Mouse (Mus musculus) myocyte (in vitro differentiated cells): ENCODE data around the gene Lysmd4. TPM values are rescaled to one million over a fixed set of nuclear protein-coding genes. Genes with fewer than 3 reads are reported as not detected.

Experiments
- H3K27me3 ChIP-seq: one replicate; pipeline ENCODE4 v1.6.1; 2011; ENCODE audit not compliant: control insufficient read depth, insufficient read depth, insufficient read length
- H3K36me3 ChIP-seq: one replicate; pipeline ENCODE4 v1.6.1; 2011; ENCODE audit not compliant: control insufficient read depth, insufficient read depth
- H3K4me2 ChIP-seq: one replicate; pipeline ENCODE4 v1.6.1; 2011; ENCODE audit warnings: low read depth, control low read depth
- H3K4me3 ChIP-seq: one replicate; pipeline ENCODE4 v1.5.1; 2011; ENCODE audit warnings: mild to moderate bottlenecking, control low read depth, moderate library complexity
- H3K79me2 ChIP-seq: one replicate; pipeline ENCODE4 v1.6.1; 2011; ENCODE audit not compliant: control insufficient read depth, insufficient read depth
- H3ac ChIP-seq: one replicate; pipeline ENCODE4 v1.6.1; 2011; ENCODE audit not compliant: control insufficient read depth, insufficient read length
- CEBPB ChIP-seq: IDR thresholded peaks from 2 replicates; pipeline ENCODE4 v1.6.1; 2011; ENCODE audit warnings: mild to moderate bottlenecking, moderate library complexity; ENCODE audit not compliant: poor library complexity, insufficient read depth, severe bottlenecking
- E2F4 ChIP-seq: IDR thresholded peaks from one replicate; pipeline ENCODE4 v1.6.1; 2011; ENCODE audit warnings: mild to moderate bottlenecking, control low read depth, moderate library complexity; ENCODE audit not compliant: insufficient read depth
- MAX ChIP-seq: IDR thresholded peaks from one replicate; pipeline ENCODE4 v1.6.1; 2011; ENCODE audit warnings: low read depth, mild to moderate bottlenecking, control low read depth
- MYOD1 ChIP-seq, 3 experiments: IDR thresholded peaks; one replicate each; pipeline ENCODE4 v1.6.1; 2011; ENCODE audit warnings: control low read depth in 2 of 3, low read depth in 2 of 3, mild to moderate bottlenecking in 2 of 3, moderate library complexity in 1 of 3; ENCODE audit not compliant: insufficient read length in 2 of 3, control insufficient read depth in 1 of 3
- MYOG ChIP-seq, 3 experiments: IDR thresholded peaks; one replicate each; pipeline ENCODE4 v1.6.1; 2011; ENCODE audit warnings: control low read depth in 2 of 3, low read depth in 2 of 3, mild to moderate bottlenecking in 2 of 3; ENCODE audit not compliant: insufficient read length in 2 of 3, control insufficient read depth in 1 of 3, insufficient read depth in 1 of 3
- POLR2A ChIP-seq: IDR thresholded peaks from one replicate; pipeline ENCODE4 v1.6.1; 2011; ENCODE audit warnings: low read depth, mild to moderate bottlenecking, control low read depth, moderate library complexity; ENCODE audit not compliant: insufficient read length
- POLR2AphosphoS2 ChIP-seq: IDR thresholded peaks from one replicate; pipeline ENCODE4 v1.6.1; 2011; ENCODE audit warnings: low read depth, control low read depth; ENCODE audit not compliant: insufficient read length
- REST ChIP-seq: IDR thresholded peaks from one replicate; pipeline ENCODE4 v1.6.1; 2011; ENCODE audit warnings: mild to moderate bottlenecking, control low read depth, moderate library complexity; ENCODE audit not compliant: insufficient read depth, insufficient read length
- SRF ChIP-seq: IDR thresholded peaks from one replicate; pipeline ENCODE4 v1.6.1; 2011; ENCODE audit warnings: low read depth; ENCODE audit not compliant: control insufficient read depth, insufficient read length
- TCF12 ChIP-seq: IDR thresholded peaks from one replicate; pipeline ENCODE4 v1.6.1; 2011; ENCODE audit warnings: mild to moderate bottlenecking, control low read depth; ENCODE audit not compliant: poor library complexity, insufficient read depth, severe bottlenecking
- TCF3 ChIP-seq: IDR thresholded peaks from one replicate; pipeline ENCODE4 v1.6.1; 2011; ENCODE audit warnings: low read depth, control low read depth; ENCODE audit not compliant: insufficient read length
- USF1 ChIP-seq: IDR thresholded peaks from one replicate; pipeline ENCODE4 v1.6.1; 2011; ENCODE audit warnings: low read depth, mild to moderate bottlenecking, control low read depth, moderate library complexity
- polyA plus RNA-seq: library from polyadenylated mRNA; unstranded; fragments of >200 nt; fragmentation: generic; extraction: Trizol; gene quantifications from one replicate; pipeline ENCODE4 v1.2.1, GENCODE M21; 2012; ENCODE audit warnings: missing spikeins

The Lysmd4 gene
- polyA plus RNA-seq, 1 experiment: 7.7 TPM

DNA sequence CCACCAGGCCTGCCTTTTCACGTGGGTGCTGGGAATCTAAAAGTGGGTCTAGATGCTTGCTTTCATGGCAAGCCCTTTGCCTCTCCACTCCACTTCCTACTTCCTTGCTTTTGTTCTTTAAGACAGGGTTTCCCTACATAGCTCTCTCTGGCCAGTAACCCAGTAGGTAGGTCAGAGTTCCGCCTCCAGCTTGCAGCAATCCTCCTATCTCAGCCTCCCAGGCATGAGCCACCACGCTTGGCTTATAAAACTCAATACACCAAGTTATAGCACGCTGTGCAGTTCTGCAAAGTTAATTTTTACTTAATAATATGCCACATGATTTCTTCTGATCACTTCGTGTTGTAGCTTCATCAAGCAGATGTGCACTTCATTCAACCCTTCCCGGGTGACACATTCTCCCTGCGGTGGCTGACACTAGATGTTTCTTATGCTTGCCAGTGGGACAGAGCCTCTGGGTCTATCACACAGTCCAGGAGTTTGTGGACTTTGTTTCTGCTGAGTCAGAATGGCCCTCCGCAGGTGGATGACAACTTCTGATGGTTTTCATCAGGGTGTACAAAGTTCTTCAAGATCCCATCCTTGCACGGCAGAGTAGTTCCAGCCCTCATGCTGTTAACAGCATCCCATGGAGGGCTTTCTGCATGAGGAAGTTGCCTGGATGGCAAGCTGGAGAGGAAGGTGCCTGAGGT is 16.5 kb upstream of the Lysmd4 start:
- TF ChIP-seq MYOG (IDR thresholded peaks at IDR 0.05; ENCODE audit: control insufficient read depth in 1 of 3, insufficient read depth in 1 of 3, insufficient read length in 2 of 3, low read depth in 2 of 3) (no peak), TCF12 (no peak), TCF3 (no peak), SRF (no peak), E2F4 (no peak), MAX (no peak), CEBPB (no peak), USF1 (no peak), POLR2AphosphoS2 (no peak), MYOD1 (IDR thresholded peaks at IDR 0.05; ENCODE audit: control insufficient read depth in 1 of 3, insufficient read length in 2 of 3, low read depth in 2 of 3) (no peak), POLR2A (no peak), REST (no peak)
- Histone ChIP-seq H3ac (no peak overlapping the region), H3K4me2 (no peak overlapping the region), H3K27me3 (no peaks in the 10 kb centered on the region), H3K4me3 (no peak overlapping the region), H3K36me3 (no peaks in the 10 kb centered on the region), H3K79me2 (no peaks in the 10 kb centered on the region)

DNA sequence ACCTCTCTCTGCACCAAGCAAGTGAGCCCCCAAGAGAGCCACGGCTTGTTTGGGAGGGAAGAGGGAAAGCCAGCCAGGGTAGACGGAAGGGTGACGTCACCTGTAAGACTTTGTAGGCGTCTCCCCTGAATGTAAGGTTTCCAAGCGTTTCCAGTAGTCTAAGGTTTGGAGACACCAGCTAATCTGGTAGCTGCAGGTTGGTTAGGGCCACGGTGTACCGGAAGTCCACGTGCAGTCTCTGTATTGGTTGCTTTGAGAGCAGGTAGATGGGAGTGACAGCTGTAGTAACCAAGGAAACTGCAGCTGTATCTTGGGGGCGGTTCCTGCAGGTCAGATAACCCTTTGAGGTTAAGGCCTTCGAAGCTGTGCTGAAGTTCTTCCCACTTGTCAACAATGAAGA is 15.8 kb upstream of the Lysmd4 start:
- H3K79me2 ChIP-seq: no peaks in the 10 kb centered on the region

DNA sequence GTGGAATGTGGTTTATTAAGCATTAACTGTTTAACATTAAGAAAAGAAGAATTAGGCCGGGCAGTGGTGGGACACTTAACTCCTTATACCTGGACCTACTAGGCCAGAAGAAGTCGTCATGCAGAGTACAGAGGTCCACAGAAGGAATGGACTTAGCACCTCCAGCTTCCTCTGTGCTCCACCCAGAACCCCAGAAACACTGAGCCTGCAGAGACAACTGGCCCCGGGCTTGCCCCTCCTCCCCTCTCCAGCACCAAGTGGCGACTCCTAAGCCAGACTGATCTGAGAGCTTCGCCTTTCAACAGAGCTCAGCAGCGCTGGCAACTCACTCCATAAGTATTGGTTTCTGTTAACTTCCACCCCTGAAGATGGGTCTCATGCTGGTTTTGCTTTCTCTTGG is 14.6 kb upstream of the Lysmd4 start:
- no peak for TF ChIP-seq MYOG (IDR thresholded peaks at IDR 0.05; ENCODE audit: control insufficient read depth in 1 of 3, insufficient read depth in 1 of 3, insufficient read length in 2 of 3, low read depth in 2 of 3)
- TF ChIP-seq POLR2A: no peak
- TF ChIP-seq MAX: no peak
- TF ChIP-seq E2F4: no peak
- no peak for TF ChIP-seq MYOD1 (IDR thresholded peaks at IDR 0.05; ENCODE audit: control insufficient read depth in 1 of 3, insufficient read length in 2 of 3, low read depth in 2 of 3)
- TF ChIP-seq TCF3: no peak
- no peak for TF ChIP-seq POLR2AphosphoS2
- no peak for TF ChIP-seq REST
- no peak for TF ChIP-seq USF1
- no peak for TF ChIP-seq CEBPB
- Histone ChIP-seq H3K36me3 (no peaks in the 10 kb centered on the region), H3K79me2 (no peaks in the 10 kb centered on the region), H3ac (no peak overlapping the region), H3K27me3 (no peaks in the 10 kb centered on the region), H3K4me2 (no peak overlapping the region), H3K4me3 (no peak overlapping the region)

More for the DNA sequence above, 15.8 kb upstream of the Lysmd4 start:
- no peak overlapping the region for H3K4me3 ChIP-seq
- H3K36me3 ChIP-seq: no peaks in the 10 kb centered on the region
- no peak overlapping the region for H3ac ChIP-seq
- no peak overlapping the region for H3K4me2 ChIP-seq
- TF ChIP-seq POLR2AphosphoS2: no peak
- TF ChIP-seq REST: no peak
- TF ChIP-seq USF1: no peak
- no peak for TF ChIP-seq POLR2A
- no peaks in the 10 kb centered on the region for H3K27me3 ChIP-seq

DNA sequence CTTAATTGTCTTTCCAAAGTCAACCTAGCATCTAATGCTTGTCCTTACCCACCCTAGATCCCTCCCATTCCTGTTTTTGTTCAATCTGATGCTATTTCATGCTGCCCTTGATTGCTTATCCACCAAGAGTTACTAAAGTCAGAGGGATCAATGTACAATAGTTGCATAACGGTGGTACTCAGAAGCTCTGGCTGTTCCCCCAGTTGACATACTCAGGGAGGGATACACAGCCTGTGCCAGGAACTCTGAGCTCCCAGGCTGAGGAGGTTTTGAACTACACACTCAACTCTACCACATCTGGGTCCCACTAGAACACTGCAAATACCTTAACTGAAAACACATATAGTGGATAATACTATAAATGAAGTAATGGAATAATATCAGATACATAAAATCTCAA is 14.0 kb upstream of the Lysmd4 start:
- no peak overlapping the region for H3K4me2 ChIP-seq
- no peaks in the 10 kb centered on the region for H3K79me2 ChIP-seq
- no peak overlapping the region for H3ac ChIP-seq
- H3K27me3 ChIP-seq: no peaks in the 10 kb centered on the region
- no peaks in the 10 kb centered on the region for H3K36me3 ChIP-seq
- no peak for TF ChIP-seq USF1
- no peak for TF ChIP-seq MYOG (IDR thresholded peaks at IDR 0.05; ENCODE audit: control insufficient read depth in 1 of 3, insufficient read depth in 1 of 3, insufficient read length in 2 of 3, low read depth in 2 of 3)
- no peak for TF ChIP-seq TCF3
- TF ChIP-seq MYOD1 (IDR thresholded peaks at IDR 0.05; ENCODE audit: control insufficient read depth in 1 of 3, insufficient read length in 2 of 3, low read depth in 2 of 3): no peak
- TF ChIP-seq CEBPB: no peak
- no peak for TF ChIP-seq POLR2A
- no peak for TF ChIP-seq REST
- TF ChIP-seq E2F4: no peak
- no peak for TF ChIP-seq MAX
- TF ChIP-seq TCF12: no peak
- TF ChIP-seq POLR2AphosphoS2: no peak
- TF ChIP-seq SRF: no peak
- no peak overlapping the region for H3K4me3 ChIP-seq

DNA sequence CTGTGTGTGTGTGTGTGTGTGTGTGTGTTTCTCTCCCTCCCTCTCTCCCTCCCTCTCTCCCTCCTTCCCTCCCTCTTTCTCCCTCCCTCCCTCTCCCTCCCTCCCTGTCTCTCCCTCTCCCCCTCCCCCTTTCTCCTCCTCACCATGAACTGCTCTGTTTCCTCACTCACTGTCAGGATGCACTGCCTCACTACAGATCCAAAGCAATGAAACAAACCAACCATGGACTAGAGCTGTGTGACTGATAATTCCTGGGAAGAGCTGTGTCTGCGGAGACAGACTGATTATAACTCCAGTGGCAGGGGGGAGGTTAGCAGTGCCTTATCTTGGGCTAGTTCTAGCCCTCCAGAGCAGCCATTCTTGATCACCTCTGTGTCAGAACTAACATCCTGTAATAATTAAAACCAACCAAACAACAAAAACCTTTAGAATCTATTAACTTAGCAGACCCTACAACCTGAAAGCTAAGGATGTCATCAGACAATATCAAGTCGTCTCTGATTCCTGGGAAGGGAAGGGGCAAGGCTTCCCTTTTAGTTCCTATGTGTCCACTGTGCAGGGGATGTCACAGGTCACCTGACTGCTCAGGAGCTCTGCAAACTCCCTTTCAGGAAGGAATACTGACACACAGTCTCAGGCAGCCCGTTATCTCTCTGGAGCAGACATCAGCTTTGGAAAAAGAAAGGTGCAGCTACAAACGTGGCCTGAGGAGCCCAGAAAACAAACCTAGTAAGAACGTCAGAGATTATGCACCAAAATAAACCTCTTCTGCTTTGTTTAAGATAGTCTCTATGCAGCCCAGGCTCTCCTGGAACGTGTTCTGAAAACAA is 12.1 kb upstream of the Lysmd4 start:
- Histone ChIP-seq H3K27me3 (no peaks in the 10 kb centered on the region), H3ac (no peak overlapping the region), H3K4me2 (no peak overlapping the region), H3K79me2 (no peaks in the 10 kb centered on the region), H3K4me3 (no peak overlapping the region), H3K36me3 (no peaks in the 10 kb centered on the region)
- TF ChIP-seq TCF12: no peak
- TF ChIP-seq REST: no peak
- TF ChIP-seq POLR2AphosphoS2: no peak
- TF ChIP-seq POLR2A: no peak
- TF ChIP-seq MAX: no peak
- no peak for TF ChIP-seq MYOG (IDR thresholded peaks at IDR 0.05; ENCODE audit: control insufficient read depth in 1 of 3, insufficient read depth in 1 of 3, insufficient read length in 2 of 3, low read depth in 2 of 3)
- no peak for TF ChIP-seq USF1
- no peak for TF ChIP-seq TCF3
- TF ChIP-seq MYOD1 (IDR thresholded peaks at IDR 0.05; ENCODE audit: control insufficient read depth in 1 of 3, insufficient read length in 2 of 3, low read depth in 2 of 3): no peak
- TF ChIP-seq CEBPB: no peak
- no peak for TF ChIP-seq E2F4
- TF ChIP-seq SRF: no peak
